Mouse (Mus musculus) hindbrain, embryonic 16.5 days (tissue): ENCODE data around the gene Igf2bp2. TPM values are rescaled to one million over a fixed set of nuclear protein-coding genes. Genes with fewer than 3 reads are reported as not detected.

ENCODE experiments used
- ATAC-seq: fragments of 200-750 bp; cut with Nextera tagmentation; 2 replicates; pipeline ENCODE4 v1.8.0; 2017; ENCODE audit warnings: moderate TSS enrichment, moderate library complexity
- H3K27ac ChIP-seq: fragments of 300-500 bp; sonication (generic); 2 replicates; pipeline ENCODE4 v1.5.1; 2014; ENCODE audit warnings: low read depth, mild to moderate bottlenecking, control low read depth, low read length, moderate library complexity
- H3K27me3 ChIP-seq: fragments of 300-500 bp; sonication (generic); replicated peaks from 2 replicates; pipeline ENCODE4 v1.6.1; 2014; ENCODE audit warnings: low read length; ENCODE audit not compliant: control insufficient read depth, insufficient read depth
- H3K36me3 ChIP-seq: fragments of 300-500 bp; sonication (generic); 2 replicates; pipeline ENCODE4 v1.6.1; 2014; ENCODE audit warnings: mild to moderate bottlenecking, low read length, moderate library complexity, mixed read lengths; ENCODE audit not compliant: control insufficient read depth, insufficient read depth
- H3K4me1 ChIP-seq: fragments of 300-500 bp; sonication (generic); 2 replicates; pipeline ENCODE4 v1.6.1; 2014; ENCODE audit warnings: low read depth, low read length; ENCODE audit not compliant: control insufficient read depth, insufficient read depth
- H3K4me2 ChIP-seq: fragments of 300-500 bp; sonication (generic); 2 replicates; pipeline ENCODE4 v1.6.1; 2014; ENCODE audit warnings: mild to moderate bottlenecking, low read length, control low read depth, moderate library complexity
- H3K4me3 ChIP-seq: fragments of 300-500 bp; sonication (generic); 2 replicates; pipeline ENCODE4 v1.5.1; 2014; ENCODE audit warnings: mild to moderate bottlenecking, low read length, control low read depth, moderate library complexity
- H3K9ac ChIP-seq: fragments of 300-500 bp; sonication (generic); 2 replicates; pipeline ENCODE4 v1.6.1; 2014; ENCODE audit warnings: low read depth, mild to moderate bottlenecking, control low read depth, low read length, moderate library complexity
- H3K9me3 ChIP-seq: fragments of 300-500 bp; sonication (generic); 2 replicates; pipeline ENCODE4 v1.6.1; 2014; ENCODE audit warnings: mild to moderate bottlenecking, low read length, moderate library complexity; ENCODE audit not compliant: control insufficient read depth
- WGBS: fragments of 180-500 bp; shearing (Covaris S2); extraction: QIAGEN DNeasy Blood & Tissue Kit; methylation state at CpG from one replicate; pipeline ENCODE4 v1.1.7; 2014; 5-methylcytosine and 5-hydroxymethylcytosine counted together
- polyA plus RNA-seq: library from polyadenylated mRNA; unstranded; fragments of >200 nt; fragmentation: Nextera tagmentation; extraction: Ambion mirVana; gene quantifications from 2 replicates; pipeline ENCODE4 v1.2.1, GENCODE M21; 2015

Gene Igf2bp2
- polyA plus RNA-seq, 1 experiment from 2014 or later = 13.0 TPM

DNA sequence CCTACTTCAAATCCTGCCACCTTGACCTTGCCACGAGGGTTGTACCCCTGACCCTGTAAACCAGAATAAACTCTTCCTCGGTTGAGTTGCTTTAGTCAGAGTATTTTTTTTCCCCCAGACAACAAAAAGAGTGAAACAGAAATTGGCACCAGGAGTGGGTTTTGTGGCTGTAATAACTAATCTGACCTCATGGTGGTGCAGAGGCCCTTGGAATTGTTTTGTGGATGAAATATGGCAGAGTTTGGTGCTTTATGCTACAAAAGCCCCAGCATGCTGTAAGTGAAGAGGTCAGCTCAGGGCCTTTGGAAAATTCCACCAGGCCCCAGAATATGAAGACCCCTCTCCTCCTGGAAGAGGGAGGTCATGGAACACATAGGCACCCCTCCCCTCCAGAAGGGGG, 63.0 kb downstream of the Igf2bp2 start:
- H3K4me3 ChIP-seq = no peak overlapping the region
- peaks cover 8% of the 10 kb centered on the region for H3K4me1 ChIP-seq
- no peak overlapping the region for H3K27ac ChIP-seq
- ATAC-seq = no peak
- no peaks in the 10 kb centered on the region for H3K27me3 ChIP-seq
- H3K9me3 ChIP-seq = no peaks in the 10 kb centered on the region
- 82% methylated on average over 2 of the region's 2 CpGs for WGBS
- H3K9ac ChIP-seq = no peak overlapping the region
- H3K36me3 ChIP-seq = no peaks in the 10 kb centered on the region
- no peak overlapping the region for H3K4me2 ChIP-seq

DNA sequence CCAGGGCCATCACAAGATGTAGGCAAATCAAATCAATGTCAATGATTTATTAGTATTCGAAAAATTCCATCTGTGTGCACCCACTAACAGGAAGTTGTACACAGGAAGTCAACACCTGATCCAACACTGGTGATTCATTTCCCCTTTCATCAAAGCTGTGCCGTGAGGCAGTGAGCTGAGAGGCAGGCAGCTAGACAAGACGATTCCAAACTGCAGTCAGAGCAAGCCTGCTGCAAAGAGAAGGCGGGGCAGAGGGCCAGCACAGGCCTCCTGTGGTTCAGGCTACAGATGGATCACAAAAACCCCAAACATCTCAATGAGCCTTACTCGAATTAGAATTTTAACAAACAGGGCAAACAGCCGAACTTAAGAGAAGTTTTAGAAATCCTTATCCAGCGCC, 65.4 kb downstream of the Igf2bp2 start:
- 38% methylated on average over 7 of the region's 7 CpGs for WGBS
- Histone ChIP-seq H3K36me3 (no peaks in the 10 kb centered on the region), H3K4me3 (no peak overlapping the region), H3K27ac (peak overlapping the region; percentile 48; the same call in 1 of the 2 replicates), H3K9ac (peak overlapping the region; percentile 13; the same call in 1 of the 2 replicates), H3K4me2 (no peak overlapping the region), H3K4me1 (peaks cover 8% of the 10 kb centered on the region), H3K9me3 (no peaks in the 10 kb centered on the region), H3K27me3 (no peaks in the 10 kb centered on the region)
- ATAC-seq = peak; percentile 54; the same call in 1 of the 2 replicates

GRCm38 (mm10) chr16:22095751-22096150, 67.3 kb downstream of the Igf2bp2 start:
- H3K4me1 ChIP-seq = peaks cover 8% of the 10 kb centered on the region
- no peak overlapping the region for H3K4me3 ChIP-seq
- no peak overlapping the region for H3K4me2 ChIP-seq
- H3K9me3 ChIP-seq = no peaks in the 10 kb centered on the region
- H3K9ac ChIP-seq = no peak overlapping the region
- H3K36me3 ChIP-seq = no peaks in the 10 kb centered on the region
- H3K27ac ChIP-seq = no peak overlapping the region
- WGBS = 90% methylated on average over 1 of the region's 1 CpGs
- ATAC-seq = no peak
- H3K27me3 ChIP-seq = no peaks in the 10 kb centered on the region

GRCm38 (mm10) chr16:22091255-22091783, 71.8 kb downstream of the Igf2bp2 start:
- Histone ChIP-seq H3K36me3 (no peaks in the 10 kb centered on the region), H3K4me2 (no peak overlapping the region), H3K4me3 (no peak overlapping the region), H3K9me3 (no peaks in the 10 kb centered on the region), H3K9ac (no peak overlapping the region), H3K27me3 (no peaks in the 10 kb centered on the region), H3K4me1 (no peaks in the 10 kb centered on the region), H3K27ac (no peak overlapping the region)
- no peak for ATAC-seq
- WGBS = 90% methylated on average over 3 of the region's 3 CpGs

- H3K9ac ChIP-seq = no peak overlapping the region
- no peak for ATAC-seq
- H3K4me2 ChIP-seq = no peak overlapping the region
- H3K4me3 ChIP-seq = no peak overlapping the region
- H3K27ac ChIP-seq = no peak overlapping the region
- WGBS = 76% methylated on average over 4 of the region's 4 CpGs
- H3K36me3 ChIP-seq = no peaks in the 10 kb centered on the region; the same call in 1 of the 2 replicates
- no peaks in the 10 kb centered on the region for H3K27me3 ChIP-seq
- no peaks in the 10 kb centered on the region for H3K9me3 ChIP-seq
- no peaks in the 10 kb centered on the region for H3K4me1 ChIP-seq
Measured at GRCm38 (mm10) chr16:22085411-22085810, 77.7 kb downstream of the Igf2bp2 start.

DNA sequence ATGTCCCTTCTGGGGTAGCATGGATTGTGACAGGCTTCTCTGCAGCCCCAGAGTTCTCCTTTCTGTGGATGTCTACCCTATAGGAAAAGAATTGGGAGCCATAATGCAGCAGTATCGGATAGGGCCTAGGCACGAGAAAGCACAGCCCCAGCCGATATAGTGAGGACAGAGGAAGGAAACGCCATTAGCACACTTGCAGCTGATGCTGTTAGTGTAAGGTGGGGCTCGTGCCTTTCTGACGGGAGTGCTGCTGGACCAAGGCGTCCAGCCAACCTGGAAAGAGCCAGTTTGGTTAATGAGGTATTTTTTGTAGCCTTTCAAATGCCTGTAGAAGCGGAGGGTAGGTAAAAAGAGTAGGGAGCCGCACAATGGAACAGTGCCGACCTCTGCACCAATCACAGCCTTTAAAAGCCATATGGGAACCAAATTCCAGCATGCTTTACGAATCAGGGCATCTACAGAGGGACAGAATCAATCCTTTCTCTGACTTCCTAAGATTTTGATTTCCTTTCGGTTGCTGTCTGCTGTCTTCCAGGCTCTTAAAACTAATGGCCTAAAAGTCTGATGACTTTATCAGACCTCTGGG, 82.9 kb downstream of the Igf2bp2 start:
- 89% methylated on average over 12 of the region's 12 CpGs for WGBS
- H3K4me3 ChIP-seq = no peak overlapping the region
- no peaks in the 10 kb centered on the region for H3K4me1 ChIP-seq
- H3K9me3 ChIP-seq = no peaks in the 10 kb centered on the region
- no peak overlapping the region for H3K27ac ChIP-seq
- no peak overlapping the region for H3K4me2 ChIP-seq
- H3K9ac ChIP-seq = no peak overlapping the region
- no peaks in the 10 kb centered on the region for H3K27me3 ChIP-seq
- ATAC-seq = no peak
- H3K36me3 ChIP-seq = no peaks in the 10 kb centered on the region; the same call in 1 of the 2 replicates

GRCm38 (mm10) chr16:22076620-22076941, 86.5 kb downstream of the Igf2bp2 start:
- no peak overlapping the region for H3K27ac ChIP-seq
- 45% methylated on average over 4 of the region's 4 CpGs for WGBS
- H3K4me3 ChIP-seq = no peak overlapping the region
- H3K9ac ChIP-seq = no peak overlapping the region
- no peaks in the 10 kb centered on the region for H3K4me1 ChIP-seq
- H3K4me2 ChIP-seq = no peak overlapping the region
- no peaks in the 10 kb centered on the region for H3K27me3 ChIP-seq
- no peaks in the 10 kb centered on the region for H3K36me3 ChIP-seq
- ATAC-seq = no peak
- H3K9me3 ChIP-seq = no peaks in the 10 kb centered on the region

- no peak overlapping the region for H3K4me3 ChIP-seq
- no peak overlapping the region for H3K9ac ChIP-seq
- H3K4me1 ChIP-seq = no peaks in the 10 kb centered on the region
- ATAC-seq = 0 out of 2 replicates have a peak, but pooled peaks have one; percentile 48
- no peaks in the 10 kb centered on the region for H3K9me3 ChIP-seq
- no peaks in the 10 kb centered on the region for H3K27me3 ChIP-seq
- no peaks in the 10 kb centered on the region for H3K36me3 ChIP-seq
- H3K27ac ChIP-seq = no peak overlapping the region
- WGBS = 8% methylated on average over 5 of the region's 5 CpGs
- H3K4me2 ChIP-seq = no peak overlapping the region
Measured at GRCm38 (mm10) chr16:22075829-22076619, 87.1 kb downstream of the Igf2bp2 start.

- Histone ChIP-seq H3K36me3 (no peaks in the 10 kb centered on the region), H3K27ac (no peak overlapping the region), H3K9me3 (no peaks in the 10 kb centered on the region), H3K27me3 (no peaks in the 10 kb centered on the region), H3K4me3 (no peak overlapping the region), H3K4me2 (no peak overlapping the region), H3K9ac (no peak overlapping the region), H3K4me1 (no peaks in the 10 kb centered on the region)
- WGBS = 85% methylated on average over 6 of the region's 6 CpGs
- no peak for ATAC-seq
Measured at GRCm38 (mm10) chr16:22075067-22075466, 88.0 kb downstream of the Igf2bp2 start.
